Mouse (Mus musculus): Measurements from ENCODE around the gene Stx11. TPM values are rescaled to one million over a fixed set of nuclear protein-coding genes. Genes with fewer than 3 reads are reported as not detected.
A peak's percentile ranks its signal among the peaks of the same experiment; 100 is the strongest.
"Not testable (repeated sequence)": the region's sequence is repeated elsewhere in the genome, so short reads cannot be mapped to it uniquely, and the experiment has no call there.

Gene Stx11
- total RNA-seq, 1 experiment from 2014 or later, result 55.4 TPM

DNA sequence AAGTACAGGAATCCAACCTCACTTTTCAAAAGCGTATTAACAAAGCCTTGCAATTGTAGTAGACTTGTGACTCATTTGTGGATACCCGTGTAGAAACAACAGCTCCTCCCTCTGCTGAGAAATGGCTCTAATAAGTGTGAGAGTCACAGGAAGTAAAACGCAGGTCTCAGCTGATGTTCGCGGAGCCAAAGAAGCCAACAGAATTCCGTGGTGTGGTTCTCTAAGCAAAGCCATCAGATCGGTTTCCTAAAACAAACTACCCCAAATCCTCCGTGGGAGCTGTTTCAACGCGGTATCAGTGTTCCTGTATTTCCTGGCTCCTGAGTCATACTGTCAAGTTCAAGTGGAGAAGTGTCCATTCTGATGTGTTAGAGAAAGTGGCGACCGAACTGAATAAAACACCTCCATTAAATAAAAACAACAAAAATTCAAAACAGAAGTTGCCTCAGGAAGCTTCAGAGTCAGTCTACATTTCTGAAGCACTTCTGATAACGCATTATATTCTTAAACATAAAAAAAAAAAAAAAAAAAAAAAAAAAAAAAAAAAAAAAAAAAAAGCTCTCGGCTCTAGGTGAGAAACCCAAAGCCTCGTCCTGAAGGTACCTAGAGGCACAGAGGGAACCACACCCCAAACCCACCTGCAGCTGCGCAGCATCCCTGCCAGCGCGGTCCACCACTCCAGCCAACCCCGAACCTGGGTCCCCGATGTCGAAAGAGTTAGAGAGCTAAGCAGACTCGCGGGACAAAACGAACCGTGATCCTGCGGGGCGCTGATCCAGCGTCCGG lies 543 bp downstream of the Stx11 start:
- peak; percentile 57 for ATAC-seq (replicated peaks; ENCODE audit: insufficient number of reproducible peaks, low FRiP score, low TSS enrichment, poor library complexity, severe bottlenecking)

DNA sequence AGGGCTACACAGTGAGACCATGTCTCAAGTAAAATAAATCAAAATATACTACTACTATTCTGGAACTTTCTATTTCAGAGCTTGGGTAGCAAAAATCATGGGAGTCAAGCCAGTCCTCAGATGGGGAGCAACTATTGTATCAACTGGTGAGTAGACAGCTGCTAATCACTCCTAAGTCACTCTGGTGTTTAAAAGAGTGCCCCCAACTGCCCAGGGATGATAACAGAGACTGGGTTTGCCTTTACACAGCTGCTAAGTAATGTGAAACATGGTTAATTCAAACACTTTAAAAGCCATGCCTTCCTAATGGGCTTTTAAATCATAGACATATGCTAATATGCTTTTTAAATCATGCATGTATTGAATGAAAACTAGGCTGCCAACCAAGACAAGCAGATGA lies 1.9 kb downstream of the Stx11 start:
- no peak for ATAC-seq (replicated peaks; ENCODE audit: insufficient number of reproducible peaks, low FRiP score, low TSS enrichment, poor library complexity, severe bottlenecking)

DNA sequence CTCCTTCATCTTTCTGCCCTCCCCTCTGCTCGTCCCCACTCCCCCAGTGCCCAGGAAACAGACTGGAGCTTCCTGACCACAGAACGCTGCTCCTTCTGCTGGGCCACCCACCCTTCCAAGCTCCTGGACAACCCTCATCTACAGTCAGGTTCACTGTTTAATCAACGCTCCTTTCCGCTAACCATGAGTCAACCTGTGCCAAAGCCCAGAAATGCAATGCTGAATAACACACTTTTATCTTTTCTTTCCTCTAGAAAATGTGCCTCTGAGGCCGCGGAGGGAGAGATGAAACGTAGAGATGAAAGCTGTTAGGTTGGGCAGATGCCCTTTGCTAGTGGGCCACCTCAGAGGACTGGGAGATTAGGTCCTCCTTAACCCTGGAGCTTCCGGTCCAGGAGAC lies 2.6 kb downstream of the Stx11 start:
- no peak for ATAC-seq (replicated peaks; ENCODE audit: insufficient number of reproducible peaks, low FRiP score, low TSS enrichment, poor library complexity, severe bottlenecking)

DNA sequence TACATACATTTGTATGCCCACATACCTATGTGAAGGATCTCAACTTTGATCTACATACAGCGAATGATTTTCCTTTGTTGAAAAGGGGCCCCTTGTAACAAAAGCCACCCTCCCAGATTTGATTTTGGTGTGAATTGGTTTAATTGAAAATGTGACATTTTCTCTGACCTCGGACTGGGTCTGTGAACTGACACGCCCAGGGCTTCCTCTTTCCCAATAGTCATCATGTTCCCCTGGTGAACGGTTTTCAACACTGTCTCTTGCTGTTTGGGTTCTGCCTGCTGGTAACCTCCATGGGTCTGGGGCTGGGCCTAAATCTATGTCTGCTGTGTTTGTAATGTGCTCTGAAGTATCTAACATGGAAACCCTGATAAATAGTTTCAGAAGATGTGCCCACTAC lies 6.8 kb downstream of the Stx11 start:
- peak; percentile 77 for ATAC-seq (replicated peaks; ENCODE audit: insufficient number of reproducible peaks, low FRiP score, low TSS enrichment, poor library complexity, severe bottlenecking)

DNA sequence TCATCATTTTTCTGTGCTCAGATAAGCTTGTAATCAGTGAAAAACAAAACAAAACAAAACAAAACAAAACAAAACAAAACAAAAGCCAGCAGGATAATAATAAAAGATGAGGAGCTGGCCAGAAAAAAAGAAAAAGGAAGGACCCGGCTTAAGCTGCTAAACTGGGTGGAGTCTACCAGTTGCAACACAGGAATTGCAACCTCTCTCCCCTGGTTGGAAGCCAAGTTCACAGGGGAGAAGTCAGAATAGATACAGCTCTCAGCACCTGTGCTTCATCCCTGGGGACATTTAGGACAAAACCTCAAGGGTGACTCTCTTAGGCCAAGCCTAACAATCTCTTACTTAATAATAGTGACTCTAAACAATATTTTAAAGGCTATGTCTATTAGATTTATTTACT lies 8.3 kb downstream of the Stx11 start:
- ATAC-seq (replicated peaks; ENCODE audit: insufficient number of reproducible peaks, low FRiP score, low TSS enrichment, poor library complexity, severe bottlenecking), result no peak

DNA sequence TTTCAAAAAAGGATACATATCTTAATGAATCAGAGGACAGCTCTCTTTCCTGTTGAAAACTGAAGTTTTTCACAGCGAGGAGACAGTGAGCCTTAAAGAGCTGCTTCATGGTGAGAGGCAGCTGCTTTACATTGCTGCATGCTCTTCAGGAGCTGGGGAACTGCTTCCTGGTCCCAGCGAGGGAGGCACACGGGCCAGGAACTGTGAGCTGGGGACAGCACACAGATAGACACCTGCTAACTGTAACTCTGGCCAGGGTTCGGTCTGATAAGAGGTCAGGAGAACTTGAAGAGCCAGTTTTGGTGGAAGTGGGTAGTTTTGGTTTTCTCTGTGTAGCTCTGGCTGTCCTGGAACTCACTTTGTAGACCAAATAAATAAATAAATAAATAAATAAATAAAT lies 12.7 kb downstream of the Stx11 start:
- ATAC-seq (replicated peaks; ENCODE audit: insufficient number of reproducible peaks, low FRiP score, low TSS enrichment, poor library complexity, severe bottlenecking), result not testable (repeated sequence)

DNA sequence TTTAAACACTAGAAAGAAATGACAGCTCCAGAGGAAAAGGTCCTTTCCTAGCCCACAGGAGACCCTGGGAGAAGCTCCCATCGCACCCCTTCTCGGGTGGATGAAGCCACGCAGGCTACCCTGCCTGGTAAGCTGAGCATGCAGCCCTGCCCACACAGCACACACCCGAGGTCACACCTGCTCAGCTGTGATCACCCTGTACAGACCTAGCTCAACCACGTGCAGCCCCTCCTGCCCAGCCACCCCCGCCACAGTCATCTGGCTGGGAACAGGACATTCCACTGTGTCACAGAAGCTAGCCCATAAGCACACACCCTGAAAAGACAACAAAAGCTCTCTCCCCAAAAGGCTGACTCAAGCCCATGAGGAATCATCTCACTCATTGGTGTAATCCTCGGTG lies 14.8 kb downstream of the Stx11 start:
- no peak for ATAC-seq (replicated peaks; ENCODE audit: insufficient number of reproducible peaks, low FRiP score, low TSS enrichment, poor library complexity, severe bottlenecking)

DNA sequence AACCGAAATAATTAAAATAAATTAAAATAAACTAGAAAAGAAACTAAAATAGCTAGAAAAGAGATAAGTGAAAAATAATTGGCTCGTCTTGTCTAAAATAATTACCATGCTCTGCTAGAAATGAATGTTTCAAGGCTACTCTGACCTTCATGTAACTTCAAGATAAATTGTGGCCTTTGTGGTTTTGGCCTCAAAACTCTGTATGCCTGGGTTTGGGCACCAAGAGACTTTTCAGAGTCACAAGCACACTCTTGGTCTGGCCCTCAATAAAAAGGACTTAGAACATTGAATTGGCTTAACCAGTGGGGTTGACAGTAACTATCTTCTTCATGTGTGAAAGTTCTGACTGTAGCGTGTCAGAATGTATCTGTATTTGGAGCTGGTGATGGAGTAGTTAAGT lies 16.5 kb downstream of the Stx11 start:
- ATAC-seq (replicated peaks; ENCODE audit: insufficient number of reproducible peaks, low FRiP score, low TSS enrichment, poor library complexity, severe bottlenecking), result no peak

DNA sequence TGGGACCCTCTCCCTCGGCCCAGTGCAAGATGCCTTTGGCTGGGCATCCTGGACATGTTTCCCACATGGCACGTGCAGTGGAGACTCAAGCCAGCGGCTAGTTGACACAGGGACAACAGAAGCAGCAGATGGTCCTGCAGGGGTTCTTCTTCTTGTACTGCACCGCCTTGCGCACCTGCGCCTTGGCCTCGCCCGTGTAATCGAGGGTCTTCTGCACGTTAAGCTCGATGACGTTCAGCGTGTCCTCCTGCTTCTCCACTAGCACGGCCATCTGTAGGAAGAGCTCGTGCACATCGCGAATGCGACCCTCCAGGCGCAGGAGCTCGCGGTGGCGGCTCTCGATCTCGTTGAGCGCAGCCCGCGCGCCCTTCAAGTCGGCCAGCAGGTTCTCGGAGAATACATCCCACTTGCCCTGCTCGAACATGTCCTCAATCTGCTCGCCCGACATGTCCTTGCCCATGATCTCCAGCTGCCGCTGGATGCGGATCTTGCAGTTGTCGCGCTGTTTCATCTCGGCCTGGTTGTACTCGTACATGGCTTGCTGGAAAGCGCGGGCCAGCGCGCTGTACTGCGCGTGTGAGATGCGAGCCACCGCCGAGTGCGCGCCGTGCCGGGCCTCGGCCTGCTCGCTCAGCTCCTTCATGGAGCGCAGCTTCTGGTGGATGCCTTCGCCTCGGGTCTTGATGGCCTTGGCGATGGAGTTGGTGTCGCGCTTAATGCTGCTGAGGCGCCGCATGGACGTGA lies 22.9 kb downstream of the Stx11 start:
- ATAC-seq (replicated peaks; ENCODE audit: insufficient number of reproducible peaks, low FRiP score, low TSS enrichment, poor library complexity, severe bottlenecking), result 0 out of 2 replicates have a peak, but pooled peaks have one; percentile 15

DNA sequence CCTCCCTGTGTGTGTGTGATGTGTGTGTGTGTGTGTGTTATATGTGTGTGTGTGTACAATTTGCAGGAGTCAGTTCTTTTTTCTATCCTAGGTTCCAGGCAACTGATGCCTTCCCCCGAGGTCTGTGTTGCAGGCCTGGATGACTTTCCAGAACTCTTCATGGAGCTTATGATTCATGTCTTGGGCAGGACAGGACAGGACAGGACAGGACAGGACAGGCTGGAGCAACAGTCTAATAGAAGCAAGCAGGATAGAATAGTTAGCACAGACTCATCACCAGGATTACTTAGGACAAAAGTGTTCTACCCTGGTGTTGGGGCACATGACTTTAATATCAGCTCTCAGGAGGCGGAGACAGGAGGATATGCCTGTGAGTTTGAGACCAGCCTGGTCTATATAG lies 25.3 kb downstream of the Stx11 start:
- no peak for ATAC-seq (replicated peaks; ENCODE audit: insufficient number of reproducible peaks, low FRiP score, low TSS enrichment, poor library complexity, severe bottlenecking)

DNA sequence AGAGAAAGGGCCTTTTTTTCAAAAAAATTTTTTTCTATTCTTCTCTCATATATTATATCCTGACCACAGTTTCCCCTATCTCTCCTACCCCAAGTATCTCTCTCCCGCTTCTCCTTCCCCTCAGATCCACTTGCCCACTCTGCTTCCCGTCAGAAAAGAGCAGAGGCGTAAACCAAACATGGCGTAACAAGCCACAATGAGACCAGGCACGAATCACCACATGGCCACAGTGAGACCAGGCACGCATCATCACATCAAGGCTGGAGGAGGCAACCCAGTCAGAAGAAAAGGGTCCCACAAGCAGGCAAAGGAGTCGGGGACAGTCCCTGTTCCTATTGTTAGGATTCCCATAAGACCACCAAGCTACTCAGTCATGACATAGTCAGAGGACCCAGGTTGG lies 28.0 kb downstream of the Stx11 start:
- ATAC-seq (replicated peaks; ENCODE audit: insufficient number of reproducible peaks, low FRiP score, low TSS enrichment, poor library complexity, severe bottlenecking), result 0 out of 2 replicates have a peak, but pooled peaks have one; percentile 44

DNA sequence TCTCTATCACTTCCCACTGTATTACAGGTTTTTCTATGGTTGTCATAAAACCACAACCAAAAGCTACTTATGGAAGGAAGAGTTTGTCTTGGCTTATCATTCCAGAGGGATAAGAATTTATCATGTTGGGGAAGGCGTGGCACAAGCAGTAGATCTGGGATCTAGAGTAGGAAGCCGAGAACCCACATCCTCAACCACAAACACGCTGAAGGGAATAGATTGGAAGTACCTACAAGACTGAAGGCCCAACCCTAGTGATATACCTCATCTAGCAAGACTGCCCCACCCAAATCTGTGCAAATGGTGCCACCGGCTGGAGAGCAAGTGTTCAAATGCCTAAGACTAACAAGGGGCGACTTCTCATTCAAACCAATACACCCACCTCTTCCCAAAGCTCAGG lies 28.5 kb downstream of the Stx11 start:
- ATAC-seq (replicated peaks; ENCODE audit: insufficient number of reproducible peaks, low FRiP score, low TSS enrichment, poor library complexity, severe bottlenecking), result no peak

DNA sequence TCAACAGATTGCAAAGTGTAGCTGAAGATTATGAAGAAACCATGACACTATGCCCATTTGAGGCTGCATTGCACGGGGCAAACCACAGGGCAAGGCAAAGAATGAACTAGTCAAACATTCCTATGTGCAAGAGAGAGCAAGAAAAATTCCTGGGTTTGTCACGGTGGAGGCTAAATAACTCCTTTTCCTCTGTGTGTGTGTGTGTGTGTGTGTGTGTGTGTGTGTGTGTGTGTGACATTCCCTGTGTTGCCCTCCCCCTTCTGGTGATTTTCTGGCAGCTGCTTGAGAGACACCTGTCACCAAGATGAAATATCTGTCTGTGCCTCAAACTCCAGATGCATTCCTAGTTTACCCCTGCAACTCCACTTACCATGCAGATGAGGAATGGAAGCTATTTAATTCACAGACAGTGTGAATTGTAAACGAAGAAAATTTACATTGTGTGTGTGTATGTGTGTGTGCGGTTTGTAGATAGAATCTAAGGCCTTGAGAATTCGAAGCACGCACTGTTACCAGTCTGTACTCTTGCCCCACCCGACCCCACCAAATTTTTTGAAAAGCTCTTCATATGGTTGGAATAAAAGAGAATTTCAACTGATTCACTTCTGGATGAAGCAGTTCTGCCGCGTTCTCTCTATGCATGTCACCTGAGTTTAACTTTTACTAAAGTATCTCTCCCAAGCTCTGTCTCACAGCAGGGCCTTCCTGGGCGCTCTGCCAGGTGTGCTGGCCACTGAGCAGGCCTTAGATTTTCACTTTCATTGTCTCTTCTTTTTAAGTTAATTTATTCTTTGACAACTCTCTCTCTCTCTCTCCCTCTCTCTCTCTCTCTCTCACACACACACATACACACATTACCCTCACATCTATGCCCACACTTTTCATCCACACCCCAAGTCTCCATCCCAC lies 32.4 kb downstream of the Stx11 start:
- ATAC-seq (replicated peaks; ENCODE audit: insufficient number of reproducible peaks, low FRiP score, low TSS enrichment, poor library complexity, severe bottlenecking), result no peak

DNA sequence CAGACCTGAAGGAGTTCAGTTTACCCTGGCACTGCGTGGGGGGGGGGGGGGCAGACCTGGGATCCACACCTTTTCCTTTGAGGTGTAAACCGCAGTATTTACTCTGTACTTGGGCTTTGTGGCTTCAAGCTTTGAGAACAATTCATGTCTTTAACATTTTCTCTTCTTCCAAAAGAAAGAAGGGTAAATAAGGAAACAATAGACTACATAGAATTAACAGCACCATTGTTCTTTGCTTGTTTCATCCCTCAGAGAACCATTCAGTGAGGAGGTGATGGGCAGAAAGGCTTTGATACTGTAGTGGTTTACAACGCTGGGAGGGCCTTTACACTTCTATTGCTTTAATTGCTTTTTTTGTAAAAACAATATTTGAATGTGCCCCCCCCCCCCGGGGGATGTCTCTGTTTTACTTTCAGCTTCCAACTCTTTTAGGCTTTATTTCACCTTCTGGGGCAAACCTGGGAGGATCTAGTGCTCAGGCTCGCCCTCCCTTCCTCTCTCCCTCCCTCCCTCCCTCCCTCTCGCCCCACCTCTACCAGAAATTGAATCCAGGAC lies 33.7 kb downstream of the Stx11 start:
- no peak for ATAC-seq (replicated peaks; ENCODE audit: insufficient number of reproducible peaks, low FRiP score, low TSS enrichment, poor library complexity, severe bottlenecking)

DNA sequence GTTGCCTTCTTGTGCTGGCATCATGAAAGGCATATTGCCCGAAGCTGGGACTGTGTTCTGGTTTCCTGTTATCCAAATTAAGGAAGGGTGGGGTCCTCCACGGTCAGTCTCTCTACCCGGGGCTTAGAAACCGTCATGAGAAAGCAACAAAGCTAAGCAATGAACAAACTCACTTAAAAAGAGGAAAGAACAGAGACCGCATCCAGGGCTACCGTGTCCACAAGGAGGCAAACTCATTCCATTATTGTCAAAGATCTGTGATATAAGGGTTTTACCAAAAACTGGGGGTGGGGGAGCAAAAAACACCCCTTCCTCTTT lies 34.3 kb downstream of the Stx11 start:
- ATAC-seq (replicated peaks; ENCODE audit: insufficient number of reproducible peaks, low FRiP score, low TSS enrichment, poor library complexity, severe bottlenecking), result peak; percentile 79

DNA sequence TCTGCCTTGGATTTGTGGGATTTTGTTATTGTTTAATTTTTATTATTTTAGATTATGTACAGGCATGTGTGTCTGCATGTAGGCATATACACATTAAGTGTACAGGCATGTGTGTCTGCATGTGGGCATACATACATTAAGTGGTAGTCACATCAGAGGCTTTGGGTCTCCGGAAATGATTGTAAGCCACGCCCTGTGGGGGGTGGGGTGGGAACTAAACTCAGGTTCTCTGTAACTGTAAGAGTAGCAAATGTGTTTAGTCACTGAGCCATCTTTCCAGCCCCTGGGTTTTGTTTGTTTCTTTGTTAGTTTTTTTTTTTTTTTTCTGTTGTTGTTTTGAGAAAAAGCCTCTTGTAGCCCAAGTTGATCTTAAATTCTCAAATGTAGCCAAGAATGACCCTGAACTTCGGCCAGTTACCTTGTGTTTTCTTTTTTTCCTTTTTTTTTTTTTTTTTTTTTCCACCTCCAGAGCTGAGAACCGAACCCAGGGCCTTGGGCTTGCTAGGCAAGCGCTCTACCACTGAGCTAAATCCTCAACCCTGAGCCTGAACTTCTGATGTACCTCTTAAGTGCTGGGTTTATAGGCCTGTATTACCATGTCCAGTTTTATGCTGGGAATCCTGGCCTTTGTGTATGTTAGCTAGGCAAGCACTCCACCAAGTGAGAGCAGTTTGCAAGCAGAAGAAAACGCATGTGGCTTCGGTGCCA lies 34.8 kb downstream of the Stx11 start:
- no peak for ATAC-seq (replicated peaks; ENCODE audit: insufficient number of reproducible peaks, low FRiP score, low TSS enrichment, poor library complexity, severe bottlenecking)

DNA sequence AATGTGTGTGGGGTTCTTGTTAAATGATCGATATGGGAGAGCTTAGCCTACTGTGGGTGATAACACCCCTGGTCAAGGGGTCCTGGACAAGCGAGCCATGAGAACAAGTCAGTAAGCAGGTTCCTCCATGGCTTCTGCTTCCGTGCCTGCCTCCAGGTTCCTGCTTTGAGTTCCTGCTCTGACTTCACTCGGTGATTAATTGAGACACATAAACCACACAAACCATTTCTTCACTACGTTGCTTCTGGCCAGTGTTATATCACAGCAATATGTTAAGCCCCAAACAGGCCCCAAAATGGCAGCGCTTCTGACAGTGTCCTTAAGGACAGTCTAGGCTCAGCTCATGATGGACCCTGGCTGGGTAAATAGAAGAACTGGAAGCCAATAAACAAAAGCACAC lies 35.9 kb downstream of the Stx11 start:
- ATAC-seq (replicated peaks; ENCODE audit: insufficient number of reproducible peaks, low FRiP score, low TSS enrichment, poor library complexity, severe bottlenecking), result no peak; the same call in 1 of the 2 replicates

DNA sequence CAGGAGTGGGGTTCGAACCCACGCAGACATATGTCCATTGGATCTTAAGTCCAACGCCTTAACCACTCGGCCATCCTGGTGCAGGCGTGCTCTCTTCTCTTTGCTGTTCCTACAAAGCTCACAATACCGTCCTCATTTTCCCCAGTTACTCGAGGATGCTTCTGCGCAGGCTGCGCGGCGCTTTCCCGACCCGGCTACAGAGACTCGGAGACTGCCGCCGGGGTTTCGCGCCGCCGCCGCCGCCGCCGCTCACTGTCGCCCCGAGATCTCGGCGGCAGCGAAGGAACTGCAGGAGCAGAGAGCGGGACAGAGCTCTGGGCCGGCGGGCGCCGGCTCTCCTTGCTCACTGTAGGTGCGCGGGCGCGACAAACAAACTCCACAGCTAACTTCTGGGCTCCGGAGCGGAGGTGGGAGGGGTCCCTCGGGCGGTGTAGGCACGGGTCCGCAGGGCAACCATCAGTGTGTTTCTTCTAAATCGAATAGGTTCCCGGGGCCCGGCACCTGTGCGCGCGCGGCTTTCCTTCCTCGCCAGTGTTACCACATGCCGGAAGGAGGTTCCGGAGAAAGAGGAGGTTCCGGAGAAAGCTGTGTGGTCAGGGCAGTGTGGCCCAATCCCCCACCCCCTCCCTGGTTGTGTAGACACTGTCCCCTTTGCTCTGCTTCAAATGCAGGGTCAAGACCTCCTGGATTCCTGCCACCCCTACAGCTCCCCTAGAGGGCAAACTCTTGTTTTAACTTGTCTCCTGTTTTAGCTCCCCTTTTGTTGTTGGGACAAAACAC lies 41.3 kb downstream of the Stx11 start:
- peak; percentile 75 for ATAC-seq (replicated peaks; ENCODE audit: insufficient number of reproducible peaks, low FRiP score, low TSS enrichment, poor library complexity, severe bottlenecking)
